Mouse (Mus musculus) intestine, embryonic 15.5 days (tissue): Measurements from ENCODE around the gene Hnrnpk. TPM values are rescaled to one million over a fixed set of nuclear protein-coding genes. Genes with fewer than 3 reads are reported as not detected.
"Not testable (repeated sequence)": the region's sequence is repeated elsewhere in the genome, so short reads cannot be mapped to it uniquely, and the experiment has no call there.

Experiments
- ATAC-seq: fragments of 200-750 bp; cut with Nextera tagmentation; 2 replicates; pipeline ENCODE4 v1.8.0; 2017; ENCODE audit warnings: moderate TSS enrichment, moderate library complexity
- H3K27ac ChIP-seq: fragments of 300-500 bp; sonication (generic); 2 replicates; pipeline ENCODE4 v1.5.1; 2015; ENCODE audit warnings: mild to moderate bottlenecking, inconsistent platforms
- H3K27me3 ChIP-seq: fragments of 300-500 bp; sonication (generic); replicated peaks from 2 replicates; pipeline ENCODE4 v1.6.1; 2015; ENCODE audit warnings: inconsistent platforms
- H3K36me3 ChIP-seq: fragments of 300-500 bp; sonication (generic); 2 replicates; pipeline ENCODE4 v1.6.1; 2015; ENCODE audit warnings: inconsistent platforms
- H3K4me1 ChIP-seq: fragments of 300-500 bp; sonication (generic); replicated peaks from 2 replicates; pipeline ENCODE4 v1.6.1; 2015; ENCODE audit warnings: inconsistent platforms
- H3K4me2 ChIP-seq: fragments of 300-500 bp; sonication (generic); replicated peaks from 2 replicates; pipeline ENCODE4 v1.6.1; 2015; ENCODE audit warnings: mild to moderate bottlenecking, inconsistent platforms
- H3K4me3 ChIP-seq: fragments of 300-500 bp; sonication (generic); replicated peaks from 2 replicates; pipeline ENCODE4 v1.5.1; 2015; ENCODE audit warnings: inconsistent platforms
- H3K9ac ChIP-seq: fragments of 300-500 bp; sonication (generic); 2 replicates; pipeline ENCODE4 v1.6.1; 2015; ENCODE audit warnings: inconsistent platforms
- H3K9me3 ChIP-seq: fragments of 300-500 bp; sonication (generic); 2 replicates; pipeline ENCODE4 v1.6.1; 2016; ENCODE audit warnings: inconsistent platforms
- WGBS: fragments of 180-500 bp; shearing (Covaris S2); methylation state at CpG from one replicate; pipeline ENCODE4 v1.1.7; 2015; 5-methylcytosine and 5-hydroxymethylcytosine counted together
- polyA plus RNA-seq: library from polyadenylated mRNA; unstranded; fragments of >200 nt; fragmentation: Nextera tagmentation; extraction: Ambion mirVana; gene quantifications from 2 replicates; pipeline ENCODE4 v1.2.1, GENCODE M21; 2015

Hnrnpk gene
- polyA plus RNA-seq, 1 experiment from 2014 or later = 1,388 TPM

- peak within 1 kb of the TSS; percentile 69 for H3K27ac ChIP-seq
- no peaks in the 10 kb centered on the region for H3K27me3 ChIP-seq
- peak; percentile 79 for ATAC-seq
- H3K9me3 ChIP-seq = no peaks in the 10 kb centered on the region
- H3K4me3 ChIP-seq = peak within 1 kb of the TSS; percentile 82
- peaks cover 25% of the 10 kb centered on the region for H3K36me3 ChIP-seq
- H3K9ac ChIP-seq = peak within 1 kb of the TSS; percentile 84
- WGBS = 2% methylated on average over 80 of the region's 80 CpGs
- peaks cover 10% of the 10 kb centered on the region for H3K4me1 ChIP-seq
- peak within 1 kb of the TSS; percentile 94 for H3K4me2 ChIP-seq
These were observed 18.2 kb downstream of the Hnrnpk start, which contains the start of gene 2210016F16Rik for GRCm38 (mm10) chr13:58384779-58385546. 2210016F16Rik (minus strand) TSS chr13:58385225.

- peak; percentile 14; the same call in 1 of the 2 replicates for ATAC-seq
- 39% methylated on average over 11 of the region's 11 CpGs for WGBS
These were observed 18.8 kb downstream of the Hnrnpk start for GRCm38 (mm10) chr13:58384371-58384770.

GRCm38 (mm10) chr13:58373153-58373470 is 30.0 kb downstream of the Hnrnpk start:
- Histone ChIP-seq H3K9me3 (no peaks in the 10 kb centered on the region), H3K9ac (no peak overlapping the region), H3K36me3 (no peaks in the 10 kb centered on the region), H3K4me2 (no peak overlapping the region), H3K27ac (0 out of 2 replicates have a peak overlapping the region, but pooled peaks have one; percentile 51), H3K27me3 (no peaks in the 10 kb centered on the region), H3K4me1 (no peaks in the 10 kb centered on the region), H3K4me3 (no peak overlapping the region)
- peak; percentile 61 for ATAC-seq
- WGBS = 77% methylated on average over 2 of the region's 2 CpGs

More at GRCm38 (mm10) chr13:58384371-58384770, 18.8 kb downstream of the Hnrnpk start:
- no peaks in the 10 kb centered on the region for H3K9me3 ChIP-seq
- H3K36me3 ChIP-seq = peaks cover 25% of the 10 kb centered on the region
- H3K4me3 ChIP-seq = peak overlapping the region; percentile 82
- 0 out of 2 replicates have a peak overlapping the region, but pooled peaks have one; percentile 69 for H3K27ac ChIP-seq
- peaks cover 10% of the 10 kb centered on the region for H3K4me1 ChIP-seq
- peak overlapping the region; percentile 84 for H3K9ac ChIP-seq
- no peaks in the 10 kb centered on the region for H3K27me3 ChIP-seq
- peak overlapping the region; percentile 94 for H3K4me2 ChIP-seq

- H3K27me3 ChIP-seq = no peaks in the 10 kb centered on the region
- ATAC-seq = peak; percentile 98
- H3K36me3 ChIP-seq = no peaks in the 10 kb centered on the region
- H3K27ac ChIP-seq = peak overlapping the region; percentile 51
- no peaks in the 10 kb centered on the region for H3K9me3 ChIP-seq
- no peak overlapping the region for H3K9ac ChIP-seq
- H3K4me2 ChIP-seq = no peak overlapping the region
- no peaks in the 10 kb centered on the region for H3K4me1 ChIP-seq
- H3K4me3 ChIP-seq = no peak overlapping the region
- 65% methylated on average over 5 of the region's 5 CpGs for WGBS
These were observed 30.6 kb downstream of the Hnrnpk start for GRCm38 (mm10) chr13:58372278-58373152.

GRCm38 (mm10) chr13:58368835-58369234 is 34.3 kb downstream of the Hnrnpk start:
- no peaks in the 10 kb centered on the region for H3K36me3 ChIP-seq
- H3K27me3 ChIP-seq = no peaks in the 10 kb centered on the region
- H3K9me3 ChIP-seq = no peaks in the 10 kb centered on the region
- ATAC-seq = no peak
- H3K27ac ChIP-seq = no peak overlapping the region
- no peak overlapping the region for H3K4me3 ChIP-seq
- no peaks in the 10 kb centered on the region for H3K4me1 ChIP-seq
- H3K9ac ChIP-seq = no peak overlapping the region
- no peak overlapping the region for H3K4me2 ChIP-seq
- WGBS = 68% methylated on average over 4 of the region's 4 CpGs

- WGBS = 62% methylated on average over 1 of the region's 1 CpGs
- Histone ChIP-seq H3K9ac (no peak overlapping the region), H3K4me3 (no peak overlapping the region), H3K27ac (no peak overlapping the region), H3K4me2 (no peak overlapping the region), H3K9me3 (no peaks in the 10 kb centered on the region), H3K4me1 (no peaks in the 10 kb centered on the region), H3K27me3 (no peaks in the 10 kb centered on the region), H3K36me3 (no peaks in the 10 kb centered on the region)
- ATAC-seq = no peak
These were observed 35.5 kb downstream of the Hnrnpk start for GRCm38 (mm10) chr13:58367641-58368040.

GRCm38 (mm10) chr13:58366373-58366772 is 36.8 kb downstream of the Hnrnpk start:
- Histone ChIP-seq H3K27ac (no peak overlapping the region), H3K4me1 (no peaks in the 10 kb centered on the region), H3K36me3 (no peaks in the 10 kb centered on the region), H3K27me3 (no peaks in the 10 kb centered on the region), H3K9ac (no peak overlapping the region), H3K9me3 (no peaks in the 10 kb centered on the region), H3K4me2 (no peak overlapping the region), H3K4me3 (no peak overlapping the region)
- no peak for ATAC-seq
- WGBS = 80% methylated on average over 3 of the region's 3 CpGs

GRCm38 (mm10) chr13:58365179-58365578 is 38.0 kb downstream of the Hnrnpk start:
- H3K4me1 ChIP-seq, H3K27me3 ChIP-seq, H3K36me3 ChIP-seq, H3K9me3 ChIP-seq, H3K9ac ChIP-seq, ATAC-seq, H3K4me3 ChIP-seq, H3K4me2 ChIP-seq: not testable (repeated sequence)
- peak overlapping the region; percentile 40; the same call in 1 of the 2 replicates for H3K27ac ChIP-seq
- WGBS = 81% methylated on average over 8 of the region's 8 CpGs

GRCm38 (mm10) chr13:58364353-58365175 is 38.6 kb downstream of the Hnrnpk start:
- Histone ChIP-seq H3K9ac (no peak overlapping the region), H3K36me3 (no peaks in the 10 kb centered on the region), H3K27ac (peak overlapping the region; percentile 40; the same call in 1 of the 2 replicates), H3K4me1 (no peaks in the 10 kb centered on the region), H3K27me3 (no peaks in the 10 kb centered on the region), H3K4me2 (no peak overlapping the region), H3K9me3 (no peaks in the 10 kb centered on the region), H3K4me3 (no peak overlapping the region)
- peak; percentile 82 for ATAC-seq
- WGBS = 61% methylated on average over 8 of the region's 8 CpGs

GRCm38 (mm10) chr13:58359304-58359653 is 43.9 kb downstream of the Hnrnpk start:
- no peak overlapping the region; the same call in 1 of the 2 replicates for H3K9ac ChIP-seq

GRCm38 (mm10) chr13:58358629-58359303 is 44.4 kb downstream of the Hnrnpk start, which contains the start of gene Kif27:
Kif27 (minus strand) TSS chr13:58359122.
- Histone ChIP-seq H3K27me3 (no peaks in the 10 kb centered on the region), H3K4me2 (peak within 1 kb of the TSS; percentile 99), H3K9ac (peak within 1 kb of the TSS; percentile 67), H3K4me3 (peak within 1 kb of the TSS; percentile 74), H3K9me3 (no peaks in the 10 kb centered on the region), H3K36me3 (no peaks in the 10 kb centered on the region), H3K4me1 (no peaks in the 10 kb centered on the region), H3K27ac (peak within 1 kb of the TSS; percentile 75)
- ATAC-seq = peak; percentile 99
- under 1% methylated on average over 85 of the region's 85 CpGs for WGBS

More at GRCm38 (mm10) chr13:58359304-58359653, 43.9 kb downstream of the Hnrnpk start:
- no peak for ATAC-seq
- Histone ChIP-seq H3K9me3 (no peaks in the 10 kb centered on the region), H3K36me3 (no peaks in the 10 kb centered on the region), H3K27ac (peak overlapping the region; percentile 75), H3K27me3 (no peaks in the 10 kb centered on the region), H3K4me1 (no peaks in the 10 kb centered on the region), H3K4me2 (peak overlapping the region; percentile 99), H3K4me3 (peak overlapping the region; percentile 74)
- WGBS = 4% methylated on average over 7 of the region's 7 CpGs
